Mouse (Mus musculus): ENCODE measurements around the gene Arhgef15.
"Not testable (repeated sequence)": the region's sequence is repeated elsewhere in the genome, so short reads cannot be mapped to it uniquely, and the experiment has no call there.

Gene Arhgef15

DNA sequence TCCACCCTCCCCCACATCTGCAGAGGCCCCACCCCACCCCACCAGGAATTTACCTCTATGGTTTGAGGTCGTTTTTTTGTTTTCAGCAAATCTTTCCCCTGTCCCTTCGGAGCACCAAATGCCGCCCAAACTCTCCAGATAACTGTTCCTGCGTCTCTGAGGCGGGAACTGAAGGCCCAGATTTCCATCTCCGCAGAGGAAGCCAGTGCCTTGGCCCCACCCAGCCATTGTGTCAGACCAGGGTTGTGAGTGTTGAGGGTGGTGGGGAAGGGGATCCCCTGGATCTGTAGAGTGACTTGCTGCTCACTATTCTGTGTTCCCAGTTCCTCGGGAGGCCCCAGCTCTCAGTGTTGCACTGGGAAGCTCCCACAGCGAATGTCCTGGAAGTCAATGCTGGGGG is at the start of gene Arhgef15:
Arhgef15 (minus strand) TSS at position 173 of the 400 bp plus-strand sequence.
- no peak for DNase-seq (ENCODE audit: low read depth, low spot score)

DNA sequence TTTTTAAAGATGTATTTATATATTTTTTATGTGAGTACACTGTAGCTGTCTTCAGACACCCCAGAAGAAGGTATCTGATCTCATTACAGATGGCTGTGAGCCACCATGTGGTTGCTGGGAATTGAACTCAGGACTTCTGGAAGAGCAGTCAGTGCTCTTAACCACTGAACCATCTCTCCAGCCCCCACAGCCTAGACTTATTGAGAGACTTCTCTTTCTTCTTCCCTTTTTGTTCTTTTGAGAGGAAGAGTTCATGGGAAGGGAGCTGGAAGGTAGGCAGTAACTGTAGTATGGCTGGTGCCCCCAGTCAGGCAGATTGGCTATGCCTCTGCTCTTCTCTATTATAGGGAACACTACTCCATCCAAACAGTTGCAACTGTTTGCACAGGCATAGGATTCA is 49.3 kb upstream of the Arhgef15 start:
- not testable (repeated sequence) for DNase-seq (ENCODE audit: low read depth, low spot score)

DNA sequence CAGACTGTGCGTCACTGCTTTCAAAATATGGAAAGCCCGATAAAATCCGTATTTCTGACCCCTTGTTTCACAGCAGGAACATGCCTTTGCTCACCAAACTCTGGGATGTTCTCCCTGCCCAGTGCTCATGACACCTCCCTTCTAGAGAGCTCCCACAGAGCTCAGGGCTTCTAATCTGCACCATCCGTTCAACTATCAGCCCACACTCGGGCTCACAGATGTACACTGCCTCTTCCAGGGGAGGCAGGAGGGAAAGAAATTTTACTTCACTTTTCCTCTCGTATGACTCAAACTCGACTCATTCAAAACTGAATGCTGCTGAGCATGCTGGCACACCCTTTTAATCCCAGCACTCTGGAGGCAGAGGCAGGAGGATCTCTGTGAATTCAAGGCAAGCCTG is 47.9 kb upstream of the Arhgef15 start:
- no peak for DNase-seq (ENCODE audit: low read depth, low spot score)

DNA sequence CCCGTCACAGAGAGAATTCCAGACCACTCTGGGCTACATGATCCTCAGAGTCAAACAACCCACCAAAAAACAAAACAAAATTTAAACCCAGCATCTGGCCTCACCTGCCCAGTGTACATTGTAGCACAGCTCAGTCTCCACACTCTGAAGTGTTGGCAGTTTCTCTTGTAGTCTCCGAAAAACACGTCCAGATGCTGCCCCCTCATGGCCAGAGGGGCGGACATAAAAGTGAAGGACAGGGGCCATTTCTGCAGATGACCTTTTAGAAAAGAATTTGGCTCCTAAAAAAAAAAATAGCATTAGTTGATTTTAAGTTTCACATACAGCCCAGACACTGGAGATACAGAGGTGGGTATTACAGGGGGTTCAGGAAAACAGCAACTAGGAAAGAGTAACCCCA is 46.3 kb upstream of the Arhgef15 start:
- no peak for DNase-seq (ENCODE audit: low read depth, low spot score)

DNA sequence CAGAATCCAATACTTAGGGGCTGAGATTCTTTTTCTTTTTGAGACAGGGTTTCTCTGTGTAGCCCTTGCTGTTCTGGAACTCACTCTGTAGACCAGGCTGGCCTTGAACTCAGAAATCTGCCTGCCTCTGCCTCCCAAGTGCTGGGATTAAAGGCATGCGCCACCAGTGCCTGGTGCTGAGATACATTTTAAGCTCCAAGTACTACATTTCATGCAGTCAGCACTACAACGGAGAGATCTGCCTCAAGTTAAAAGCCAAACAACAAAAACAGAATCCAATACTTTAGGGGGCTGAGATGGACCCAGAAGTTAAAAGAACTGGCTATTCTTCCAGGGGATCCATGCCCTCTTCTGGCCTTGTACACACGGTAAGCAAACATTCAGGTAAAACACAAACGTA is 45.5 kb upstream of the Arhgef15 start:
- DNase-seq (ENCODE audit: low read depth, low spot score) = not testable (repeated sequence)

DNA sequence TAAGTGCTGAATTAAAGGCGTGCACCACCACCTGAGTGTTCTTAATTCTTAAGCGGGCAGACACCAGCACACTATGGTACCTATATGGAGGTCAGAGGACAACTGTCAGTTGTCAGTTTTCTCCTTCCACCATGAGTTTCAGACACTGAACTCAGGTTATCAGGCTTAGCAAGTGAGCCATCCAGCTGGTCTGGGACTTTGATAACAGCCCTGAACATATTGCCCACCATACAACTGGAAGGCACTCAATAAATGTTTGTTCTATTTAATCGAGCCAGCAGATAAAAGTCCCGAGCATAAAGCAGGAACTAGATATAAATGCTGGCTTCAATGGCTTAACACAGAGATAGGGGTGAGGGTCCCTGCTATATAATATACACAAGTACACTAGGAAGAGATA is 39.8 kb upstream of the Arhgef15 start:
- DNase-seq (ENCODE audit: low read depth, low spot score) = no peak

DNA sequence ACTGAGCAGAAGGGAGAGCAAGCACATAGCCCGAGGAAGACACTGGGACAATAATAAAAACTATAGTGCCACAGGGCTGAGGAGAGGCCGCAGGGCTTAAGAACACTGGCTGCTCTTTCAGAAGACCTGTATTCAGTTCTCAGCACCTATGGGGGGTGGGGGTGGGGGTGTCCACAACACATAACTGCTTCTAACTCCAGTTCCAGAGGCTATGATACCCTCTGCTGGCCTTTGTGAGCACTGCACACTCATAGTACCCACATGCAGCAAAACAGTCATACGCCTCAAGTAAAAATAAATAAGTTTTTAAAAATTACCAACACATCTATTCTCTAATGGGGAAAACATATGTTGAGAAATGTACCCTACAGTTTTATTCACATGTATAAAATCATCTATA is 37.1 kb upstream of the Arhgef15 start:
- DNase-seq (ENCODE audit: low read depth, low spot score) = no peak

DNA sequence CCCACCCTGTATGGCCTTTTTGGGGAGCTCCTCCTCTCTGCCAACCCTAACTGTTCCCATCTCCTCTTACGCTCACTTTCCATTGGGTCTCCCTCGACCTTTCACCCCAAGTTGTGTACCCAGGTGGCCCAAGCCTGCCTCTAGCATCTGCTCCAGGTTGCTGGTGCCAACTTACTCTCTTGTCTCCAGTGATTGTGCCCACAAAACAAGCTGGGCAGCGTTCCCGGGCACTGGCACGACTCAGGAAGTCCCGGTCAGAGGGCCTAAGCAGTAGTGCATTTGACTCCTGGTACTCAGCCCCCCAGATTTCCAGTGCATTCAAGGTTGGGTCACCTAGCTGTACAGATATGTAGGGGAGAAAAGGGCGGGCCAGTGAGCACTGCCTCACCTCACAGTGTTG is 35.8 kb upstream of the Arhgef15 start:
- no peak for DNase-seq (ENCODE audit: low read depth, low spot score)

DNA sequence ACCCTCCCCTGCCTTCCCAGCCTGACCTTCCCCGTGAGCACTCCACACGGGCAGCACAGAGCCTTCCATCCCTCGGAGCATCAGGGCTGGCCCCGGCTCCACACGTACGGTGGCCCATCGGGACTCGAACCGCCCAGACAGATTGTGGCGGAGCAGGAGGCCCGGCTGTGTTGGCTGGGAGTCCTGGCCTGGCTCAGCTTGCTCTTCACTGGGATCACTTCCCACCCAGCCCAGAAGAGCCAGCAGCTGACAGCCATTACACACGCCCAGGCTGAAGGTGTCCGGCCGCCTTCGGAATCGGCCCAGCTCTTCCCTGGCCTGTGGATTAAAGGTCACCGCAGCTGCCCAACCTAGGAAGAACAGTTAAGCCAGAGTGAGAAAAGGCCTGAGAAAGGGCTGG is 31.1 kb upstream of the Arhgef15 start:
- no peak for DNase-seq (ENCODE audit: low read depth, low spot score)

DNA sequence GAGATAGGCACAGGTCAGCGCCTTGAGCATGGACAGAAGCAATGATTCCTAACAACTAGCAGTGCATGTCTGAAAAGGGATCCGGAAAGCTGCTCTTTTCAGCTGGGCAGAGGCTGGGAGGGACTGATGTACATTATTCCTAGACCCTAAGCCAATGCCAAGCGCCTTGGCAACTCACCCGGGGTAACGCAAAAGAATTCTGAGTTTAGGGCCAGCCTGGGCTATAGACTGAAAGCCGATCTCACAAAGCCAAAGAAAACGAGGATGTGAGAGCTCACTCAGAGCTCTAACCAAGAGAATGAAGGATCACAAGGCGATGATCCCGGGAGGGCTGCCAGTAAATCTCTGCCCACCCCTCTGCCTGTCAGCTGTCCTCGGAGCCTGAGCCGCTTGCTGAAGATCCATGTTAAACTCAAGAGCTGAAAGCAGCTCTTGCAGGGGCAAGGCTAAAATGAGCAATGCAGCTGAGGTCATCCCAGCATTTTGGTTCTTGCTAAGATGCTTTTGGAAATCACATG is 30.1 kb upstream of the Arhgef15 start:
- DNase-seq (ENCODE audit: low read depth, low spot score) = no peak

DNA sequence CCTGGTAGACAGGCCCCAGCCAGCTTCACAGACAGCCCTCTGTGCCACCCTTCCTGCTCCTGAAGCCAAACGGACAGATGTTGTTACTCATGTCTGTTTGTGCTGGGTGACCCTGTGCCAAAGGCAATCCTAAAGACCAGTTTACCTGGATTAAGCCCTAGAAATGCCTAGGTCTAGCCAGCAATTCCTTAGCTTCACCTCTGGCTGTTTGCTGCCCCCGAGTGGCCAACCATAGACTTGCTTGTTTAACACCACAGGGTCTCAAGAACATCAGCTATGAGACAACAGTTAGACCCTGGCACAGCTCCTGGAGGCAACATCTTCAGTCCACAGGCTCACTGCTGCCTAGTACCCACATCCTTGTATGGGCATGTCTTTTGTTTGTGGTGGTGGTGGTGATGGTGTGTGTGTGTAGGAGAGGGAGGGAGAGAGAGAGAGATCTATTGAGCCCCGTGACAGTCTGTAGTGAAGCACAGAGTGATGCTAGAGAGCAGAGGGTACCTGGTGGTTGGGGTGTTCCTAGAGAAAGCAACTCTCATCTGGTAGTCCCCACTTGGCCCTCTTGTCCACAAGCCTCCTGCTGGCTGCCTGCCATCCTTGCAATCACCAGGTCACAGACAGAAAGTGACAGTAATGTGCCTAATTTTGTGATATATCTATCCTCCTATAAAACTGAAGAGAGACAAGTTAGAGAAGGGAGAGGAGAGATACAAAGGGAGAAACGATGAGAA is 25.5 kb upstream of the Arhgef15 start:
- DNase-seq (ENCODE audit: low read depth, low spot score) = peak; percentile 57

DNA sequence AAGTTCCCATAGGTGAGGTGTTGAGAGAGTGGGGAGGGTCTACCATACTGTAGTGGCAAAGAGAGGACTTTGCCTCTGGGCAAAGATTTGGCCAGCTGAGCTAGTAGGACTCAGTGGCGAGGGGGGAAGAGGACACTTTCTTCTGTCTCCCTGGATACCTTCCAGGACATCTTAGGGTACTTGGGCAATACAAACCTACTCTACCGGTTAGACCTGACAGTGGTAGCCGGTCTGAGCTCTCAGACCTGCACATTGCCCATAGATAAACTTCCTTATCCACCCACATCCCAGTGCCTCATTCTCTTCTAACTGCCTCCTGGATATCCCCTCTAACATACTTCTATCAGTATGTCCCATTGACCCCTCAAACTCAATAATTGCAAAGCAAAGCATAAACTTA is 23.6 kb upstream of the Arhgef15 start:
- DNase-seq (ENCODE audit: low read depth, low spot score) = no peak

DNA sequence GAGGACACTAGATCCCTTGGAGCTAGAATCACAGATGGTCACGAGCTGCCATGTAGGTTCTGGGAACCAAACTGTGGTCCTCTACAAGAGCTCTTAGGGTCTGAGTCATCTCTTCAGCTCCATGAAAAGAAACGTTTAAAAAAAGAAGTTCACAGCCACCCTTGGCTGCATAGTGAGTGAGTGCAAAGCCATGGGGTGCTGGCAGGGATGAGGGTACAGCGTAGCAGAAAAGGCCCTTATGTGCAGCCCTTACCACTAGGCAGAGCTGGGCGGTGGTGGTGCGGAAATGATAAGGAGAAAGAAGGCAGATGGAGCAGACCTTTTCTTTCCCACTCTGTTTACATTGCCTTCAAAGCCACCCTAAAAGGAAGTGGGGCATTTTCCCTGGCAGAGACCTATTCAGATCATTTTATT is 22.0 kb upstream of the Arhgef15 start:
- DNase-seq (ENCODE audit: low read depth, low spot score) = no peak

DNA sequence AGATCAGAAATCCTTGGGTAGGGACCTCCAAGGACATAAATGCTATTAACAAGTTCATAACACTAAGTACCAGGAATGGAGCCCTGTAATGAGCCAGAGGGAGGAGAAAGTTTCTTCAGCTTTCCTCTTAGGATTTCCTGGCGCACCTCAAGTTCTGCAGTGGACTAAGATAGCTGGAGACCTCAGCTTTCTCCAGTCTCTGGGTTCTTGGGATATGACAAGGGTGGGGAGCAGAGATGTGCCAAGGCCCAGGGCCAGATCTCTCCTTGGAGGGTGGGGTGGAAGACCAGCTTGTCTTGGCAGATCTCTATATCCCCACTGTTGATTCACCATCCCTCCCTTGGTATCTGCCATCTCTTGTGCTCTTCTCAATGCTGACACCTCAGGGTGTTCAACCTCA is 18.3 kb upstream of the Arhgef15 start:
- DNase-seq (ENCODE audit: low read depth, low spot score) = no peak

DNA sequence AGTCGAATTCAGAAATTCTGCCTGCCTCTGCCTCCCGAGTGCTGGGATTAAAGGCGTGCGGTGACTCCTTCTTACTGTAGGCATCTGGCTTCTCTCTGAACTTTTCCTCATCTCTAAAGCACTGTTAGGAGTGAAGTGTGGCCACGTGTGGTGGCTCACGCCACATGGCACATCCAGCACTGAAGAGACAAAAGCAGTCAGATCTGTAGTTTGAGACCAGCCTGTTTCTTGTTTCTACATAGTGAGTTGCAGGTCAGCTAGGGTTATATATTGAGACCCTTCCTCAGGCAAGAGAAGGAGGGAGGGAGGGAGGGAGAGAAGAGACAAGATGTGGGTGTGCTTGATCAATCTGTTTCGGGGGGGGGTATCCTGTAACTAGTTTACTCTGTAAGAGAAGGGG is 17.8 kb upstream of the Arhgef15 start, which contains the start of gene Rangrf:
Rangrf (minus strand) TSS at position 101 of the 400 bp plus-strand sequence.
- no peak for DNase-seq (ENCODE audit: low read depth, low spot score)

DNA sequence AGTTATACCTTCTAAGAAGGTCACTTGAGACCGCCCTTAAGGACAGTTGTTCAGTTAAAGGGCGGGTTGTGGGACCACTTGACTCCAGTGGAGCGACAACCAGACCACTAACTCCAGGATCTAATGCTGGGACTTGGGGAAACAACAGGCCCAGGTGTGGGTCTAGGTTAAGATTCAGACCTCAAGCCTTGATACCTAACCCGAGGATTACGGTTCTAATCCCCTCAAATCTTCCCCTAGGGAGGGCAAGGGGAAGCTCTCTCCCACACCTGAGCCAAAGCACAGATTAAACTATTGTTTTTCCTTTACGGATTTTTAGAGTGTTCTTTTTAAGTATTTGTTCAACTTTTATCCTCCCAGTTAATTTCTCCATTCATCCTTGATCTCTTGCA is 16.8 kb upstream of the Arhgef15 start:
- DNase-seq (ENCODE audit: low read depth, low spot score) = peak; percentile 61

DNA sequence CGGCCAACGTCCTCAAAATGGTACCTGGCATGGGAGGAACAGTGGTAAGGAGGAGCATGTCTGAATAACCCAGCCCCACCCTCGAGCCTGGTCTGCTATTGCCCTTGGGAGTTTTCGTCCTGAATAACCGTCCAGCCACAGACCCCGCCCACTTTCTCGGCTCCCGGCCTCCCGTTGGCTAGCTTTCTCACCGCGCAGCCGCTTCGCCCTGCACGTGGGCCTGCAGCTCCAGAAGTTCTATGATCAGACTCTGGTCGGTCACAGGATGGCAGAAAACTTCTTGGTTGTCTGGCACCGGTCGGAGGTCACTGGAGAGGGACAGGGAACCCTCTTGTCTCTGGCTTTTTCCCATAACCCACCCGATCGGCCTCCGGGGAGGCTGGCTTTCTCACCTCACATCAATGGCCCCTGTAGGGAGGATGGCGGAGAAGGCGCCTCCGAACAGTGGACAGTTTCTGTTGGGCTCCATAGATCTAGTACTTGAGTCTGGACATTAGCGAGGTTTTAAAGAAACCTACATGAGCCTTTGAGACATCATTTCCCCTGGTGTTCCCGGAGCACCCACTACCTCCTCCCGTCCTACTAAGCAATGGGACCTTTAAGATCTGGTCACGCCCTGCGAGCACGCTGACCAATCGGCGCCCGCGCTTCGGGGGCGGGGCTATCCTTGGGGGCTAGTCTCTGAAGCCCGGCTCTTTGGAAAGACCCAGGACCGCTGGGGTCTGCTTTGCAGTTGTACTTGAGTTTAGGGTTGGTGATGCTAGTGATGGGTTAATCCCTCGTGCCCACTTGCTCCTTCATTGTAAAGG is 16.2 kb upstream of the Arhgef15 start:
- DNase-seq (ENCODE audit: low read depth, low spot score) = peak; percentile 59

DNA sequence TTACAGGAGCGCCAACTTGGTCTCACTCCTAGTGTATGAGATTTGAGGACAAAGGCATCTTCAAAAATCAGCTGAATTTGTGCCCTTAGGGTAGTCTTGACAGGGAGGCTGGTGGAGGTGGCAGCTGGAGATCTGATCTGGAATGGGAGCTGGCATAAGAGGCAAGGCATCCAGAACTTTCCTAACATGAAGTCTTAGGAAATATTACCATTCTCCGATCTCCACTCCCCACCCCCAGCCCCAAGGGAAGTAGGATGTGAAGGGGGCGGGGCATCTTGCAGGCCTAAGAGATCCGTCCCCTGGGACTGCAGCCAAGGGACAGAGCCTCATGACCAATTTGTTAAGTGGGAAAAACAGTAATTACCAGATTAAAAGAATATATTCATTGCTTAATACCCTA is 13.0 kb upstream of the Arhgef15 start:
- no peak for DNase-seq (ENCODE audit: low read depth, low spot score)

DNA sequence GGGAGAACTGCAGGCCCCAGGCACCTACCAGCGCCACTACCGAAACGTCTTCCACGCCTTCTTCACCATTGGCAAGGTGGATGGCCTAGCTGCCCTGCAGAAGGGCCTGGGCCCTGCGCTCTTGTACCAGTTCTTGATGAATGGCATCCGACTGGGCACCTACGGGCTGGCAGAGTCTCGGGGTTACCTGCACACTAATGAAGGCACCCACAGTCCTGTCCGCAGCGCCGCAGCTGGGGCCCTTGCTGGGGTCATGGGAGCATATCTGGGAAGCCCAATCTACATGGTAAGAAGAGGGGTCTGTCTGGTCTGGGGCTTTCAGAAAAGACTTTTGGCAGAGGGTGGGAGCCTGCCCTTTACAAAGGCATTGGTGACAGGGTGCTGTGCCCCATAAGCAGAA is 11.5 kb upstream of the Arhgef15 start:
- DNase-seq (ENCODE audit: low read depth, low spot score) = no peak

DNA sequence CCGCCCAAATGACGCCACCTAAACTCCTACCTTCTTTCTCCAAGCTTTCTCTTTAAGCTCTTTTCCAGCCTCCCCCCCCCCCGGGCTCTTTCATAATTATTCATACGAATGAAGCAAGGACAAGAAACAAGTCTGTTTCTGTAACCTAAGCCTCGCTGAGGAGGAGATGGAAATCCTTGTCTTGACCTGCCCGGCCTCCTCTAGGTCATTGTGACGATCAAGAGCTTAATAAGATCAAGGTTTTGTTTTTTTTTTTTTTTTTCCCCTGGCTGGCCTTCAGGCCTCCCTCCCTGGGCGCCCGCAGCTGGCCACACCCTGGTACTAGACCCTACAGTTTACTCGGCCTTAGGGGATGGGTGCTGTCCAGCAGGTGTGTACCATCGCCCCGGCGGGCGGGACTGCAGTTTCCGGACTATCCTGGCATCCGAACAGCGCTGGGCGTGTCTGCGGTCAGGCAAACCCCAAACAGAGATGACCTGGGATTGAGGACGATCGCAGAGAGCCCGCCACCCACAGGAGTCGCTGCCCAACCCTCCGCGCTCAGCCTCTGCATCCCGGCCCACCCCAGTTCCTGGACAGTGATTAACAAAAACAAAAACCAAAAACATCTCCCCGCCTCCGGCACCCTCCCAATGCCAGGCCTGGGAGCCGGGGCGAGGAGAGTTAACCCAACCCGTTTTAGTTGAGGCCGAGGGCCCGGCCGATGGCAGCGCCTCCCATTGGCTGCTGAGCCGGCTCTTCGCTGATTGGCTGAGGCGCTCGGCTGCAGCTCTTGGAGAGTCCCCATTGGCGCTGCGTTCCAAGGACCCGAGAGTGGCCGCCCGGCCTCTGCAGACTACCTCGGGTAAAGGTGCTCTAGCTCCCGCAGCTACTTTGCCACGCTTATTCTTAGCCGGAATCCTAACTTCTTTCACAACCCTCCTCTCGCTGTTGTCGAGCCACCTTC is 10.3 kb upstream of the Arhgef15 start, which contains the start of gene Slc25a35:
Slc25a35 (plus strand) TSS at position 795 of the 946 bp plus-strand sequence.
- peak; percentile 72 for DNase-seq (ENCODE audit: low read depth, low spot score)

DNA sequence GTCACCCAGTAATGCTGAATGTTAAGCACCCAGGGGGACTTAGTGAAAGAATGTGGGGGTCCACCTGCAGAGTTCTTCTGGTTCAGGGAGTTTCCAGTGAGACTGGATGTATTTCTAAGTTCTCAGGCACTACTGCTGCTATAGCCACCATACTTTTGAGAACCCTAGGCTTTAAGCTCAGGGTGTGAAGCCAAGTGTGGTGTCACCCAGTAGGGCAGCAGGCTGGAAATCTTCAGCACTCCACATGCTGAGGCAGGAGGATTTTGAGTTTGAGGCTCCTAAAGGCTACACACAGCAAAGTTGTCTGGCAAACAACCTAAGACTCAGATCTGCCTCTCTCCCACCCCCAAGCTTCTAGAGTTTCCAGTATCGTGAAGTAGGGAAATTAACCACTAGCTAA is 9.3 kb upstream of the Arhgef15 start:
- DNase-seq (ENCODE audit: low read depth, low spot score) = no peak

DNA sequence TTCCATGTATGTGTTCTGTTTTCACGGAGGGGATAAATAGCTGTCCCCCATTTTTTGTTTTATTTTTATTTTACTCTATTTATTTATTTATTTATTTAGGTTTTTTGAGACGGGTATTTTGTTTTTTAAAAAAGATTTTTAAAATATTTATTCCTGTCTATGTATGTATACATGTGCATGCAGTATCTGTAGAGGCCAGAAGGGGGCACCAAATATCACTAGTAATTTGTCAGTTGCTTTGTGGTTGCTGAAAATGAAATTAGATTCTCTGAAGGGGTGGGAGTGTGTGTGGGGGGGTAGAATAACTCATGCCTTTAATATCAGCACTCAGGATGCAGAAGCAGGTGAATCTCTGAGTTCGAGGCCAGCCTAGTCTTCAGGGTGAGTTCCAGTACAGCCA is 8.6 kb upstream of the Arhgef15 start:
- DNase-seq (ENCODE audit: low read depth, low spot score) = peak; percentile 37
